Mouse (Mus musculus): ENCODE data around the gene Pid1.

GRCm38 (mm10) chr1:84409514-84409913, 45.5 kb upstream of the Pid1 start:
- TF ChIP-seq CTCF (IDR thresholded peaks at IDR 0.05; ENCODE audit: low read depth, low read length) (no peak), POLR2A (IDR thresholded peaks at IDR 0.05; ENCODE audit: insufficient read depth, low read length) (no peak)
